Mouse (Mus musculus): Measurements from ENCODE around the gene Fyn. TPM values are rescaled to one million over a fixed set of nuclear protein-coding genes. Genes with fewer than 3 reads are reported as not detected.

Gene Fyn
- total and polyA plus RNA-seq, 2 experiments from 2014 or later: 10.8 to 24.1 TPM

DNA sequence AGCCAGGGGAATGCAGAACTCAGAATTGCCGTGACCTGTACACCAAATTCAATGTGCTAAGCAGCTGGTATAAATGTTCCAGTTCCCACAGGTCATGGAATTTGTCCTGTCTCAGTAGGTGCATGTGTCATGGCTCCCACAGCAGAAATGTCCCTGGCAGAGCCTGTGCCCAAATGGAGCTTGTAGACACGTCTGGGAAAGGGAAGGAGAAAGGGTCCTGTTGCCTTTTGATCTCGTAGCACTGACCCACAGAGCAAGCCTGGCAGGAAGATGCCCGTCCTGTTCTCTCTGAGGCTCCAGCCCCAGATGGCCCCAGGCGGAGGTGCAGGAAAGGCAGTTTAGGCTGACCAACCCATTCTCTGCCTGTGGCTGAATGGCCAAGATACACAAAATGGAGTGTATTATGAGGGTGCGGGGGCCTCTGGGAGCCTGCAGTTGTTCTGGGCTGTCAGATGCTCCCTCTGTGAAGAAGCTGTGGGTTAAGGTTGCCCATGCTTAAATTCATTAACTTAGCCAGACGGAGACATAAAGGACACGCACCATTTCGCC, 183.1 kb downstream of the Fyn start:
- TF ChIP-seq EP300 (IDR thresholded peaks at IDR 0.05; ENCODE audit: low read depth): no peak
- no peak for TF ChIP-seq CTCF (IDR thresholded peaks at IDR 0.05; ENCODE audit: low read depth)
- no peak overlapping the region for H3K4me2 ChIP-seq (ENCODE audit: low read depth, low read length)
- no peak overlapping the region for H3K9ac ChIP-seq (replicated peaks; ENCODE audit: low read depth, low read length)
- H3K9me3 ChIP-seq (replicated peaks; ENCODE audit: control insufficient read depth, low read length): no peaks in the 10 kb centered on the region
- H3K4me3 ChIP-seq (ENCODE audit: low read depth, low read length): no peak overlapping the region
- no peak overlapping the region for H3K27ac ChIP-seq (ENCODE audit: low read depth)
- 81% methylated on average over 9 of the region's 9 CpGs for WGBS
- H3K4me1 ChIP-seq (ENCODE audit: control insufficient read depth, insufficient read depth): peaks cover 23% of the 10 kb centered on the region
- no peak for DNase-seq (ENCODE audit: low spot score)
- no peak for ATAC-seq (ENCODE audit: insufficient read depth, low read depth)
- H3K36me3 ChIP-seq (replicated peaks; ENCODE audit: control insufficient read depth, insufficient read depth, low read length): peaks cover 12% of the 10 kb centered on the region
- no peaks in the 10 kb centered on the region for H3K27me3 ChIP-seq (ENCODE audit: control insufficient read depth, insufficient read depth, low read length)

DNA sequence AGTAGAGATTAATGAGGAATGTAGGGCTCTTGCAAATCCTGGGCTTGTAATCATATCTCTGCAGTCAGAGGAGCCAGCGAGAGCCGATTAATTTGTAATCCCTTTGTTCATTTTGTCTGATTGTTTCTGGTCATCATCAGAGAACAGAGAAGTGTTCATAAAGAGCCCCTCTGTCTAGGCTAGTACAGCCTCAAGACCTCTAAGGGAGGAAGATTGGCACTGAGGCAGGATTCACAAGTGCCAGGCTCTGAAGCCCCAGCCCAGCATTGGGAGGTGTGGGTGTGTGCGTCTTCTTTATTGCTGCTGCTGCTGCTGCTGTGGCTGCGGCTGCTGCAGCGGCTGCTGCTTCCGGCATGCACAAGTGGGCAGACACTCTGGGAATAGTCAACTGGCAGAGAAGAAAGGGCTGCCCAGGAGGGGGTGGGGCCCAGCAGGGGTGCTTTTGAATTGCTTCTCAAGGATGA, 183.7 kb downstream of the Fyn start:
- peaks cover 12% of the 10 kb centered on the region for H3K36me3 ChIP-seq (replicated peaks; ENCODE audit: control insufficient read depth, insufficient read depth, low read length)
- no peak overlapping the region for H3K4me3 ChIP-seq (ENCODE audit: low read depth, low read length)
- peaks cover 24% of the 10 kb centered on the region for H3K4me1 ChIP-seq (ENCODE audit: control insufficient read depth, insufficient read depth)
- no peak overlapping the region for H3K9ac ChIP-seq (replicated peaks; ENCODE audit: low read depth, low read length)
- no peak for DNase-seq (ENCODE audit: low spot score)
- 15% methylated on average over 6 of the region's 6 CpGs for whole genome bisulfite sequencing
- no peak for ATAC-seq (ENCODE audit: insufficient read depth, low read depth)
- H3K27ac ChIP-seq (ENCODE audit: low read depth): no peak overlapping the region
- no peaks in the 10 kb centered on the region for H3K9me3 ChIP-seq (replicated peaks; ENCODE audit: control insufficient read depth, low read length)
- no peaks in the 10 kb centered on the region for H3K27me3 ChIP-seq (ENCODE audit: control insufficient read depth, insufficient read depth, low read length)
- no peak for TF ChIP-seq CTCF (IDR thresholded peaks at IDR 0.05; ENCODE audit: low read depth)
- no peak for TF ChIP-seq EP300 (IDR thresholded peaks at IDR 0.05; ENCODE audit: low read depth)
- H3K4me2 ChIP-seq (ENCODE audit: low read depth, low read length): no peak overlapping the region

DNA sequence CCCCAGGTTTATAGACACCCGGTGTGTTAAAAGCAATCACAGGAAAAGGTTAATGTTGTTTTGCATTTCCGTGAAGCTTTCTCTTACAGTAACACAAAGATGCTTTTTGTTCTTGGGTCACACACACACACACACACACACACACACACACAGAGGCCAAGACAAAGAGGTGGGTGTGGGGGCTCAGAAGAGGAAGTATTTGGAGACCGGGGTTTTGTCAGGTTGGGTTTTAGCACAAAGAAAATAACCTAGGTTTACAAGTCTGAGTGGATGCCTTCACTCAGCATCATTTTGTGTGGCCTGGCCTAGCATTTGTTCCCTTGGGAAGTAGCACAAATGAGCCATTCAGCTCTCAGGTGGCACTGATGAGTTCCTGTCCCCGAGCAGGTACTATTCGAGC, 184.2 kb downstream of the Fyn start:
- peaks cover 30% of the 10 kb centered on the region for H3K4me1 ChIP-seq (ENCODE audit: control insufficient read depth, insufficient read depth)

DNA sequence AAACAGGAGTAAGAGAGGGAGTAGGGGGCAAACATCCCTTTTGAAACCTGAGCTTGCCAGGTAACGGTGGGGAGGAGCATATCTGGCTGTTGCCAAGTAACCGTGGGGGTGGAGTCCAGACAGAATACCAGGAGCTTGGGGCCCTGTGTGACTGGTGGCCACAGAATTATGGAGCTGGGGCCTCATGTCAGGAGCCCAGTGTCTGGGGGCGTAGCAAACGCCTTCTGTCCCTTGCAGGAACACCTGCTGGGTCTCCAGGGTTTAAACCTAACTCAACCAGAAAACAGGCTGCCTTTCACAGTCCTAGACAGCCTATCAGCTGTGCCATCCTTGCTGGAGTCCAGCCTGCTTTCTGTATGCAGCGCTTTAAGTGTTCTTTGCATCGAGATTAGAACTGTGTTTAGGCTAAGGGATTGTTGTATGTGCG, 186.6 kb downstream of the Fyn start:
- peaks cover 8% of the 10 kb centered on the region for H3K36me3 ChIP-seq (replicated peaks; ENCODE audit: control insufficient read depth, insufficient read depth, low read length)
- no peak overlapping the region for H3K4me3 ChIP-seq (ENCODE audit: low read depth, low read length)
- peaks cover 37% of the 10 kb centered on the region for H3K4me1 ChIP-seq (ENCODE audit: control insufficient read depth, insufficient read depth)
- no peak overlapping the region for H3K9ac ChIP-seq (replicated peaks; ENCODE audit: low read depth, low read length)
- no peak for DNase-seq (ENCODE audit: low spot score)
- TF ChIP-seq EP300 (IDR thresholded peaks at IDR 0.05; ENCODE audit: low read depth): no peak
- TF ChIP-seq CTCF (IDR thresholded peaks at IDR 0.05; ENCODE audit: low read depth): no peak
- H3K27me3 ChIP-seq (ENCODE audit: control insufficient read depth, insufficient read depth, low read length): no peaks in the 10 kb centered on the region
- H3K9me3 ChIP-seq (replicated peaks; ENCODE audit: control insufficient read depth, low read length): no peaks in the 10 kb centered on the region
- 43% methylated on average over 7 of the region's 7 CpGs for WGBS
- H3K4me2 ChIP-seq (ENCODE audit: low read depth, low read length): no peak overlapping the region
- ATAC-seq (ENCODE audit: insufficient read depth, low read depth): no peak
- peak overlapping the region; percentile 48; the same call in 1 of the 2 replicates for H3K27ac ChIP-seq (ENCODE audit: low read depth)

More for the DNA sequence above, 184.2 kb downstream of the Fyn start:
- no peak overlapping the region for H3K4me3 ChIP-seq (ENCODE audit: low read depth, low read length)
- ATAC-seq (ENCODE audit: insufficient read depth, low read depth) (no peak), DNase-seq (ENCODE audit: low spot score) (no peak)
- 77% methylated on average over 5 of the region's 5 CpGs for WGBS
- H3K4me2 ChIP-seq (ENCODE audit: low read depth, low read length): no peak overlapping the region
- H3K9me3 ChIP-seq (replicated peaks; ENCODE audit: control insufficient read depth, low read length): no peaks in the 10 kb centered on the region
- H3K27me3 ChIP-seq (ENCODE audit: control insufficient read depth, insufficient read depth, low read length): no peaks in the 10 kb centered on the region
- peaks cover 12% of the 10 kb centered on the region for H3K36me3 ChIP-seq (replicated peaks; ENCODE audit: control insufficient read depth, insufficient read depth, low read length)
- TF ChIP-seq EP300 (IDR thresholded peaks at IDR 0.05; ENCODE audit: low read depth): no peak
- no peak overlapping the region for H3K27ac ChIP-seq (ENCODE audit: low read depth)
- H3K9ac ChIP-seq (replicated peaks; ENCODE audit: low read depth, low read length): no peak overlapping the region

DNA sequence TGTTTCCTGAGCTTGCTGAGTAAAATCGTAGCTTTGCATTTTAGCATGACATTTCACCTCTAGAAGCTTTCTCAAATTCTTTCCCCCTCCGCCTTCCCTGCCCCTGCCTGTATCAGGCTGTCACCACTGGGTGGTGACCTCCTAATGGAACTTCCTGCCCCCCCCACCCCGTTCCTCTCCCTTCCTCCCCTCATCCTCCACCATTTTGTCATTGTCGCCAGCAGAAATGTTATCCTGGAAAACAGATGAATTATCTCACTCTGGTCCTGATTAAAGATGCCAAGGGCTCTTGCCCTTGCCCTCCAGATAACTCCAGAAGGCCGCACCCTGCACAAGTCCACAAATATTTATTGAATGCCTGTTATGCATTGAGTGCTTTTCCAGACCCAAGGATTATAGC, 187.1 kb downstream of the Fyn start:
- DNase-seq (ENCODE audit: low spot score): peak; percentile 60
- H3K27me3 ChIP-seq (ENCODE audit: control insufficient read depth, insufficient read depth, low read length): no peaks in the 10 kb centered on the region
- no peak overlapping the region for H3K9ac ChIP-seq (replicated peaks; ENCODE audit: low read depth, low read length)
- ATAC-seq (ENCODE audit: insufficient read depth, low read depth): no peak; the same call in 1 of the 2 replicates
- peaks cover 41% of the 10 kb centered on the region for H3K4me1 ChIP-seq (ENCODE audit: control insufficient read depth, insufficient read depth)
- peak overlapping the region; percentile 48; the same call in 1 of the 2 replicates for H3K27ac ChIP-seq (ENCODE audit: low read depth)
- 18% methylated on average over 5 of the region's 5 CpGs for WGBS
- H3K9me3 ChIP-seq (replicated peaks; ENCODE audit: control insufficient read depth, low read length): no peaks in the 10 kb centered on the region
- peaks cover 8% of the 10 kb centered on the region for H3K36me3 ChIP-seq (replicated peaks; ENCODE audit: control insufficient read depth, insufficient read depth, low read length)
- no peak overlapping the region for H3K4me2 ChIP-seq (ENCODE audit: low read depth, low read length)
- TF ChIP-seq EP300 (IDR thresholded peaks at IDR 0.05; ENCODE audit: low read depth) (no peak), CTCF (IDR thresholded peaks at IDR 0.05; ENCODE audit: low read depth) (no peak)
- H3K4me3 ChIP-seq (ENCODE audit: low read depth, low read length): no peak overlapping the region

DNA sequence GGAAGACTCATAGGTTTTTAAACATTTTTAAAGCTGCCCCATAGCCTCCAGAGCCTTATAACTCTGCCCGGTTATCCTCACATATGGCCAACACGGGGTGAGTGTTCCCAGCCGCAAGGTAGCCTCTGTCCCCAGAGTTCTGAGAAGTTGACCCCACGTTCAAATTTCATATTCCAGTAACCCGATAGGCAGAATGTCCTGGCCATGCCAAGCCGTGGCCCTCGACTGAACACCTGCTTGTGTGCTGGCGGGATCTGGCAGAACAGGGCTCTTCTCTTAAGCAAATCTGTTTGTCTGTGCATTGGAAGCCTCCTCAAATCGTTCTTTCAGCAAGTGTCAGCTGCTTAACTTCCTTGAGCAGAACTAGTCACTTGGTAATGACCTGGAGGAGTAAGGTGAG, 188.7 kb downstream of the Fyn start:
- TF ChIP-seq EP300 (IDR thresholded peaks at IDR 0.05; ENCODE audit: low read depth) (no peak), CTCF (IDR thresholded peaks at IDR 0.05; ENCODE audit: low read depth) (no peak)
- no peak overlapping the region for H3K4me3 ChIP-seq (ENCODE audit: low read depth, low read length)
- no peaks in the 10 kb centered on the region for H3K9me3 ChIP-seq (replicated peaks; ENCODE audit: control insufficient read depth, low read length)
- no peaks in the 10 kb centered on the region for H3K27me3 ChIP-seq (ENCODE audit: control insufficient read depth, insufficient read depth, low read length)
- H3K4me2 ChIP-seq (ENCODE audit: low read depth, low read length): no peak overlapping the region
- H3K4me1 ChIP-seq (ENCODE audit: control insufficient read depth, insufficient read depth): peaks cover 40% of the 10 kb centered on the region
- peak overlapping the region; percentile 61; the same call in 1 of the 2 replicates for H3K27ac ChIP-seq (ENCODE audit: low read depth)
- no peak overlapping the region for H3K9ac ChIP-seq (replicated peaks; ENCODE audit: low read depth, low read length)
- H3K36me3 ChIP-seq (replicated peaks; ENCODE audit: control insufficient read depth, insufficient read depth, low read length): peaks cover 8% of the 10 kb centered on the region; the same call in 1 of the 2 replicates
- WGBS: 84% methylated on average over 9 of the region's 9 CpGs
- DNase-seq (ENCODE audit: low spot score) (no peak), ATAC-seq (ENCODE audit: insufficient read depth, low read depth) (no peak)
